Mouse (Mus musculus) G1E-ER4 (cell line): Measurements from ENCODE around the gene D130043K22Rik. TPM values are rescaled to one million over a fixed set of nuclear protein-coding genes. Genes with fewer than 3 reads are reported as not detected.

Experiments used
- GATA1 ChIP-seq: IDR thresholded peaks from one replicate; pipeline ENCODE4 v1.8.0; 2012; ENCODE audit warnings: low read length, inconsistent platforms
- polyA plus RNA-seq: library from polyadenylated mRNA; stranded (reverse); fragments of >175 nt; gene quantifications from 2 replicates; pipeline ENCODE4 v1.2.3, GENCODE M21; 2012

The D130043K22Rik gene
- polyA plus RNA-seq = not detected in 2 replicates

DNA sequence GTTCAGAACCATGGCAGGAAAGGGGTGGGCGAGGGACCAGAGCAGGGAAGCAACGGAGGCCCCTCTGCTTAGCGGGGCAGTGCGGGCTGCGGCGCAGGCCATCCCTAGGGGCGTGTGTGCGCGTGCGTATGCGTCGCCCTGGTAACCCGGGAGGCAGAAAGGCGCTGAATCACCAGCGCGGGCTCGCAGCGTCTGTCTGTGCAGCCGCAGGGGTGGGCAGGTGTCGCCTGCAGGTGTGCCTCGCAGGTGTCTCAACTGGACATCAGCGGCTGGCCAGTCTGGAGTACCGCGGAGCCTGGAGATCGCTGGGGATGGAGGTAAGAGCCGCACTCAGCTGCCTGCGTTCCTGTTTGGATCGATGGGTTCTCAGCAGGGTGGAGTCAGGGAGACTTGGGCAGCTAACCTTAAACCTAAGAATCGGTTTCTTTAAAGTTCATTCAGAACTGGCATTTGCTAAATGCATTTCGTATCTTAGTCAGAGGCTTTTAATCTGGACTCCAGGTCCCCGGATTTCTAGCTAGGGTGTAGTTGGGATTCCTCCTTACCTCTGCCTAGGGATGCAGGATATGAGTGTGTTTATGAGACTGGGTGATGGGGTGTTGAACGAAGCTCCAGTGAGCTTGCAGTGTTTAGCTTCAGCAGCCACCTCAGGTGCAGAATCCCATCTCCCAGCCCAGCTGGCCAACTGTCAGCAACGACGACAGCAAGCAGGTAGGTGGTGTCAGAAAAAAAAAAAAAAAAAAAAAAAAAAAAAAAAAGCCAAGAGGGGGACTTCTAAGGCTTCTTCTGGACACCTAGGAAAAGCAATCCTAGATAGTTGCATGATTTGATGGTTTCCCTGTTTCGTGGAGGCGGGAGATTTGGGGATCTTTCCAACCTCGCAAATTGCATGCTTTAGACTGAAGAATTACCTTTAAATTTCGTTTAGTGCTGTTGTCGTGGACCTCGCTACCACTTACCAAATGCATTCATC, at the start of gene D130043K22Rik:
TSS of gene D130043K22Rik (plus strand) at position 153 of the 973 bp plus-strand sequence.
- no peak for TF ChIP-seq GATA1

- no peak for TF ChIP-seq GATA1
These were observed 46.2 kb upstream of the D130043K22Rik start for GRCm38 (mm10) chr13:24798686-24799085.

- TF ChIP-seq GATA1 = no peak
These were observed 45.6 kb upstream of the D130043K22Rik start for GRCm38 (mm10) chr13:24799378-24799777.

- no peak for TF ChIP-seq GATA1
These were observed 44.8 kb upstream of the D130043K22Rik start for GRCm38 (mm10) chr13:24799925-24800673.

DNA sequence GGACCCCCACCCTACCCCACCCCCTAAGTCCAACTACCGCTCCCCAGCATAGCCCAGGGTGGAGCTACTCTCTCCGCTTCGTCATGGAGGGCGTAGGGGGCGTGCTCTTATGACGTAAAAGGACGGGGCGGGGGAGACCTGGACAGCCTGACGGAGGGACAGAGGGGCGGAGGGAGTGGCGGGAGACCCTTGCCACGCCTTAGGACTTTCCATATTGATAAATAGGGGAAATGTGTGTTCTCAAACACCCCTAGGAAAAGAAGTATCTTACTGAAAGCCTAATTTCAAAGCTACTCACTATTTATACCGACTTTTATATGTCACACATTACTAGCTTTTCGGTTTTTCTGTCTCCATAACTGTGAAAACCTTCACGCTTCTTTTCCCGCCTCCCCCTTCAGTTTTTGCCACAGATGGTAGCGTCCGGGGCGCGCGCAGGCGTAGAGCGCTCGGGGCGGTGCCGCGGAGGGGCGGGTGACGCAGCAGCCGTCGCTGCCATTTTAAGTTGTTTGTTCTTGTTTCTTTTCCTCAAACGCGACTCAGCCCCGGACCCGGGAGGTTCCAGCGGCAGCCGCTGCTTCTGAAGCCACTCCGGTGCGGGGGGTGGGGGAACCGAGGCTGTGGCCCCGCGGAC, 44.1 kb upstream of the D130043K22Rik start:
- TF ChIP-seq GATA1 = no peak

GRCm38 (mm10) chr13:24801308-24801921, 43.5 kb upstream of the D130043K22Rik start, which contains the start of gene BC005537:
BC005537 (plus strand) TSS chr13:24801657.
- TF ChIP-seq GATA1 = no peak

DNA sequence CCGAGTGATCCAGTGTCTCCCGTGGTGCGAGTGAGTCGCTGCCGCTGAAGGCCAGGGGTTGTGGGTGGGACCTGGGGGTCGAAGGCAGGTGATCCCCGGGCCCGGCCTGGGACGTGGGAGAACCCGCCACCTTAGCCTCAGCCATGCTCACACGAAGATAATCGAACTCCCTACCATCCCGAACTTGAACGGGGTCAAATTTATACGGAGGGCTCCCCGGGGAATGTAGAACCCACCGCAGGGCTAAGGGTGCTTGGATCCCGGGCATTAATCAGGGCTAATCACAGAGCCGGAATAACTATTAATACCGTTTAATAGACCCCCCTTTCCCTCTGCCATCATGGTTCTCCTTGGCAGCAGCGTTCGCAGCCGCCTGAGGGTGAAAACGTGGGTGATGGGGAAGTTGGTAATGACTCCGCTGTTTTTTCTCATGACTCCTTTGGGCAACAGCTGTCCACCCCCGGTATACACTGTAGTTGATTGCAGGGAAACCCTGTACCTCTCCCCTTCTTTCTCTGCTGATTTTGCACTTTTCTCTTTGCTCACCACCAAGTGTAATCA, 42.7 kb upstream of the D130043K22Rik start:
- TF ChIP-seq GATA1 = no peak

GRCm38 (mm10) chr13:24803196-24803595, 41.7 kb upstream of the D130043K22Rik start:
- TF ChIP-seq GATA1 = no peak

- no peak for TF ChIP-seq GATA1
These were observed 38.9 kb upstream of the D130043K22Rik start for GRCm38 (mm10) chr13:24806079-24806478.

DNA sequence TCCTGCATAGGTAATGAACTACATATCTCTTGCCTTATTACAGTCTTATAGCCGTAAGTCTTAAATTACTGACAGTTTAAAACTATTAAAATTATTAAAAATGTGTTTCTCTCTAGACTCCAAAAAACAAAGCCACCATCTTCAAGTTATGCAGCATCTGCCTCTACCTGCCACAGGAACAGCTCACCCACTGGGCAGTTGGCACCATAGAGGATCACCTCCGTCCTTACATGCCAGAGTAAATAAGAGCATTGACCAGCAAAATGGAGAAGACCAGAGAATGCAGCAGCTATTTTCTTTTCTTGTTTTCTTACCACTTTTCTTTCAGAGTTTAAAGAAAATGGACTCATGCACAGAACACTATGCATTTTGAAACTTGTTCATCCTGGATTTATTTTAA, 32.4 kb upstream of the D130043K22Rik start:
- no peak for TF ChIP-seq GATA1

DNA sequence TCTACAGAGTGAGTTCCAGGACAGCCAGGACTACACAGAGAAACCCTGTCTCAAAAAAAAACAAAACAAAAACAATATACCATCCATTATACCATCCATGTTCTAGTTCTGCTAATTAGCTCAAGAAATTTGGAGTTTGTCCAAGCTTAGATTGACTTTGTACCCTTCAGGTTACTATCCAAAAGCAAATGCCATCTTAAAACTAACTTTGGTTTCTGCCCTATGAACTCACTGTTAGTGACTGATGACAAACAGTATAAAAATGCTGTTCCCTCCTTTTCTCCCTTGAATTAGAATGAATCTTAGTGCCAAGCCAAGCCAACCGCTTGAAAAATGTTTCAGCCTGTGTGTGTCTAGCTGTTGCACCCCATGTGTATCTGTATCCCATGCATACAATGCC, 30.3 kb upstream of the D130043K22Rik start:
- TF ChIP-seq GATA1 = no peak

DNA sequence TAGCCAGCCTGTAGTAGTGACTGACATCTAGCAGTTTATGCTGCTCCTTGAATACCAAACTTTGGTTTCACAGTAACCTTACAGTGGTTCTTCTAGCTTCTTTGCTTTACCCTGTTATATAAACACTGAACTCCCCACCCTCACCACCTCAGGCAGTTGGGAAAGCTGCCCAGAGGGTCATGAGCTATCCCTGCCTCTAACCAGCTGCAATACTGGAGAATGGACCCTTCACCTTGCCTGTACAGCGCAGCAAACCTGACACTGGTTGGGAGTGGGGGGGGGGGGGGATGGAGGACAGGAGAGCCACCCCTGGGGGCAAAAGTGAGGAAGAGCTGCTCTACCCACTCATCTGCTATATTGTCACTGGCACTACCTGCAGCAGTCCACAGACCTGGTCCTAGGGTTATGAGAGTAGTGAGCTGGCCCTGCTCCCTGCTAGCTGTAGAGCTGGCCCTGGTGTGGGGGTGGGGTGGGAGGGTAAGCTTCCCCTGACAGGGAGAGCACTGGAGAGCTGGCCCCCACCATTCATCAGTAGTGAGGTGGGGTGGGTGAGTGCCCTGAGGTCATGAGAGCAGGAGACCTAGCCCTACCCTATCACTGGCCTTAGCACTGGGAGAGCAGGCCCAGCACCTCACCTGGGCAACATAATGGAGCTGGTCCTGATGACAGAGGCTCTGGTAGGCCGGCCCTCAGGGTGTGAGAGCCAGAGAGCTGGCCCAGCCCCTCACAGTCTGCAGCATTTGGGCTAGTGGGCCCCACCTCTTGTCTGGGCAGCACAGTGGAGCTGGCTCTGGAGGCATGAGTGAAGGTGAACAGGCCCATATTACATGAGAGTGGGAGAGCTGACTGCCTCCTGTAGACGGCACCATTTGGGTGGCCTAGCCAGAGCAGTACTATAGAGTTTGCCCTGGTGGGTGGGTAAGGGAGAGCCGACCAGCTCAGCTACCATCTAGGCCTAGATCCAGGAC, 28.5 kb upstream of the D130043K22Rik start:
- TF ChIP-seq GATA1 = no peak

DNA sequence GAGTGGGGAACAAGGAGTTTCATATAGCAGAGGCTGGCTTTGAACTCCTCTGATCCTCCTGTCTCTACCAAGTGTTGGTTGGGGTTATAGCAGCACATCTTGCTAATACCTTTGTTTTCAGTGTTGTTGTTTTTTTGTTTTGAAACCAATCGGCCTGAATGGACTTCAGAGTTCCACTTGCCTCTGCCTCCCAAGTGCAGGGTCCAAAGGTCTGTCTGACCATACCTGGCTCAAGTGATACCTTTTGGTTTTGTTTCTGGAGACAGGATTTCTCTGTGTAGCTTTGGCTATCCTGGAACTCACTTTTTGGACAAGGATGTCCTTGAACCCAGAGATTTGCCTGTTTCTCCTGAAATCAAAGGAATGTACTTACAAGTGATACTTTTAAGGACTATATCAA, 25.0 kb upstream of the D130043K22Rik start:
- no peak for TF ChIP-seq GATA1

GRCm38 (mm10) chr13:24822663-24823343, 22.1 kb upstream of the D130043K22Rik start:
- no peak for TF ChIP-seq GATA1
